Mouse (Mus musculus): ENCODE data around the gene Zfand2b. TPM values are rescaled to one million over a fixed set of nuclear protein-coding genes. Genes with fewer than 3 reads are reported as not detected.
A peak's percentile ranks its signal among the peaks of the same experiment; 100 is the strongest.

Zfand2b gene
- polyA plus RNA-seq, 1 experiment from 2014 or later, result 37.6 TPM

DNA sequence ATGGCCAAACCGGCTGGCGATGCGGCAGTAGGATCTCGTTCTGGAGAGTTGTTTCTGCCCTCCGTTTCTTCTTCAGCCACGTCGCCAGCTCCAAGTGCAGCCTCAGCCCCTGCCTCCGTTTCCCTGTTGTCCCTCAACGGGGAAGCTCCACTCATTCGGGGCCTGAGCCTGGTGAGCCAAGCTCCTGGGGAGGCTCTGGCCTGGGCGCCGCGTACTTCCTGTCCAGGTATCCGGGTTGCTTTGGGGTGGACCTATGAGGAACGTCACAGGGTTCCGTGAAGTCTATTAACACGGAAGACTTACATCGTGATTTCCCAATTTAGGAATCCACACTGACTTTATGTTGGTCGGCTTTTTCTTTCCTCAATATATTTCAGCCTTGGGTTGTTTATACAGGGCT, 24.0 kb downstream of the Zfand2b start:
- H3K36me3 ChIP-seq (ENCODE audit: control insufficient read depth, insufficient read depth, low read length), result peaks cover 44% of the 10 kb centered on the region
- H3K4me3 ChIP-seq (ENCODE audit: low read depth, low read length), result peak overlapping the region; percentile 77
- DNase-seq (ENCODE audit: low spot score) (peak; percentile 57), ATAC-seq (ENCODE audit: low read depth) (peak; percentile 34; the same call in 1 of the 2 replicates)
- WGBS, result under 1% methylated on average over 19 of the region's 19 CpGs
- peaks cover 17% of the 10 kb centered on the region for H3K4me1 ChIP-seq (ENCODE audit: control insufficient read depth, insufficient read depth, low read length)
- H3K9ac ChIP-seq (ENCODE audit: low read depth, low read length), result peak overlapping the region; percentile 90
- H3K9me3 ChIP-seq (ENCODE audit: control insufficient read depth, low read length), result no peaks in the 10 kb centered on the region
- peak overlapping the region; percentile 94 for H3K27ac ChIP-seq (replicated peaks; ENCODE audit: low read depth, low read length)
- no peaks in the 10 kb centered on the region for H3K27me3 ChIP-seq (replicated peaks; ENCODE audit: control insufficient read depth, insufficient read depth, low read length)
- peak overlapping the region; percentile 90 for H3K4me2 ChIP-seq (ENCODE audit: low read depth, low read length)

- Histone ChIP-seq H3K9ac (ENCODE audit: low read depth, low read length) (no peak overlapping the region), H3K9me3 (ENCODE audit: control insufficient read depth, low read length) (no peaks in the 10 kb centered on the region), H3K27me3 (replicated peaks; ENCODE audit: control insufficient read depth, insufficient read depth, low read length) (no peaks in the 10 kb centered on the region), H3K36me3 (ENCODE audit: control insufficient read depth, insufficient read depth, low read length) (peaks cover 40% of the 10 kb centered on the region), H3K4me1 (ENCODE audit: control insufficient read depth, insufficient read depth, low read length) (no peaks in the 10 kb centered on the region), H3K27ac (replicated peaks; ENCODE audit: low read depth, low read length) (no peak overlapping the region), H3K4me2 (ENCODE audit: low read depth, low read length) (no peak overlapping the region), H3K4me3 (ENCODE audit: low read depth, low read length) (no peak overlapping the region)
- no peak for ATAC-seq (ENCODE audit: low read depth)
- WGBS, result 72% methylated on average over 1 of the region's 1 CpGs
- no peak for DNase-seq (ENCODE audit: low spot score)
Observed at GRCm38 (mm10) chr1:75201236-75201635, 32.8 kb downstream of the Zfand2b start.

DNA sequence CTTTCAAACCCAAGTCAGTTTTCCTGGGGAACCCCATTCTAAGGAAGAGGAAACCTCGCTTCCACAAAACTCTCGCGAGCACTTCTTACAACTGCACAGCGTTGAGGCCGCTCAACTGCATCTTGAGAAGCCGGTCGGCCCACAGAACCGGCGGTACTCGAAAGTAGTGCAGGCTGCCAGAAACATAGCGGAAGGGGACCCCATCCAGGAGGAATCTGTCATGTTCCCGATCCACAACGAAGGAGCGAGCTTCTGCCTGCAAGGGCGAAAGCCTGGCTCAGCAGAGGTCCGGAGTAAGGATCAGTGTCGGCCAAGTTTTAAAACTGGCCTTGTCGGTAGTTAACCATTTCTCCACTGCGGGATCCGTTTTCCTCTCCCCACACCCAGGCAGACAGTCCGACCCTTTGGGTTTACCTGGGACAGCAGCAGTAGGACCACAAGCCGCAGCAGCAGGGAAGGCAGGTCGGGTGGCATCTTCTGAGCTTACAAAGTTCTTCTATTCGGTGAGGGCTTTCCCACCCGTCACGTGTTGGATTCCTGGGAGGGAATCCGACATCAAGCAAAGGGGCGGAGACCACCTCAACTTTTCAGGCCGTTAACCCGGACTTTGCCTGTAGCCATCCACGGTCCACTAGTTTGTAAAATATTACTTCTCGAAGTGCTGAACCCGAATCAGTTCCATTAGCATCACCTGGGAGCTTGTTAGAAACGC, 40.7 kb downstream of the Zfand2b start:
- Histone ChIP-seq H3K9ac (ENCODE audit: low read depth, low read length) (peak overlapping the region; percentile 76), H3K27me3 (replicated peaks; ENCODE audit: control insufficient read depth, insufficient read depth, low read length) (no peaks in the 10 kb centered on the region), H3K36me3 (ENCODE audit: control insufficient read depth, insufficient read depth, low read length) (peaks cover 20% of the 10 kb centered on the region), H3K4me1 (ENCODE audit: control insufficient read depth, insufficient read depth, low read length) (peaks cover 23% of the 10 kb centered on the region), H3K27ac (replicated peaks; ENCODE audit: low read depth, low read length) (peak overlapping the region; percentile 63), H3K4me3 (ENCODE audit: low read depth, low read length) (peak overlapping the region; percentile 53), H3K4me2 (ENCODE audit: low read depth, low read length) (peak overlapping the region; percentile 82), H3K9me3 (ENCODE audit: control insufficient read depth, low read length) (no peaks in the 10 kb centered on the region)
- DNase-seq (ENCODE audit: low spot score) (peak; percentile 74), ATAC-seq (ENCODE audit: low read depth) (no peak)
- WGBS, result 14% methylated on average over 34 of the region's 34 CpGs

- ATAC-seq (ENCODE audit: low read depth) (peak; percentile 95), DNase-seq (ENCODE audit: low spot score) (peak; percentile 97)
- Histone ChIP-seq H3K9me3 (ENCODE audit: control insufficient read depth, low read length) (no peaks in the 10 kb centered on the region), H3K4me1 (ENCODE audit: control insufficient read depth, insufficient read depth, low read length) (peaks cover 23% of the 10 kb centered on the region), H3K4me3 (ENCODE audit: low read depth, low read length) (peak within 1 kb of the TSS; percentile 80), H3K27ac (replicated peaks; ENCODE audit: low read depth, low read length) (no peak within 1 kb of the TSS), H3K36me3 (ENCODE audit: control insufficient read depth, insufficient read depth, low read length) (peaks cover 33% of the 10 kb centered on the region), H3K4me2 (ENCODE audit: low read depth, low read length) (peak within 1 kb of the TSS; percentile 82), H3K9ac (ENCODE audit: low read depth, low read length) (peak within 1 kb of the TSS; percentile 94), H3K27me3 (replicated peaks; ENCODE audit: control insufficient read depth, insufficient read depth, low read length) (no peaks in the 10 kb centered on the region)
- 6% methylated on average over 40 of the region's 42 CpGs for WGBS
Observed at GRCm38 (mm10) chr1:75210136-75211087, 42.0 kb downstream of the Zfand2b start, which contains the start of the genes Glb1l and Stk16. Gene Glb1l, minus strand, starts transcription at chr1:75210813. Gene Stk16, plus strand, starts transcription at chr1:75210838.

GRCm38 (mm10) chr1:75211141-75211708, 42.8 kb downstream of the Zfand2b start:
- peaks cover 23% of the 10 kb centered on the region for H3K4me1 ChIP-seq (ENCODE audit: control insufficient read depth, insufficient read depth, low read length)
- no peak overlapping the region for H3K27ac ChIP-seq (replicated peaks; ENCODE audit: low read depth, low read length)
- peak overlapping the region; percentile 80 for H3K4me3 ChIP-seq (ENCODE audit: low read depth, low read length)
- 15% methylated on average over 17 of the region's 17 CpGs for WGBS
- no peaks in the 10 kb centered on the region for H3K27me3 ChIP-seq (replicated peaks; ENCODE audit: control insufficient read depth, insufficient read depth, low read length)
- ATAC-seq (ENCODE audit: low read depth) (no peak), DNase-seq (ENCODE audit: low spot score) (no peak)
- H3K36me3 ChIP-seq (ENCODE audit: control insufficient read depth, insufficient read depth, low read length), result peaks cover 40% of the 10 kb centered on the region
- H3K9ac ChIP-seq (ENCODE audit: low read depth, low read length), result peak overlapping the region; percentile 94
- no peaks in the 10 kb centered on the region for H3K9me3 ChIP-seq (ENCODE audit: control insufficient read depth, low read length)
- H3K4me2 ChIP-seq (ENCODE audit: low read depth, low read length), result peak overlapping the region; percentile 82

GRCm38 (mm10) chr1:75212542-75212941, 44.1 kb downstream of the Zfand2b start:
- H3K4me3 ChIP-seq (ENCODE audit: low read depth, low read length), result no peak overlapping the region
- ATAC-seq (ENCODE audit: low read depth) (no peak), DNase-seq (ENCODE audit: low spot score) (no peak)
- H3K9me3 ChIP-seq (ENCODE audit: control insufficient read depth, low read length), result no peaks in the 10 kb centered on the region
- no peak overlapping the region for H3K9ac ChIP-seq (ENCODE audit: low read depth, low read length)
- peaks cover 11% of the 10 kb centered on the region for H3K27me3 ChIP-seq (replicated peaks; ENCODE audit: control insufficient read depth, insufficient read depth, low read length)
- H3K36me3 ChIP-seq (ENCODE audit: control insufficient read depth, insufficient read depth, low read length), result peaks cover 40% of the 10 kb centered on the region
- H3K4me1 ChIP-seq (ENCODE audit: control insufficient read depth, insufficient read depth, low read length), result peaks cover 23% of the 10 kb centered on the region
- H3K4me2 ChIP-seq (ENCODE audit: low read depth, low read length), result no peak overlapping the region
- H3K27ac ChIP-seq (replicated peaks; ENCODE audit: low read depth, low read length), result no peak overlapping the region
- 83% methylated on average over 4 of the region's 4 CpGs for WGBS

DNA sequence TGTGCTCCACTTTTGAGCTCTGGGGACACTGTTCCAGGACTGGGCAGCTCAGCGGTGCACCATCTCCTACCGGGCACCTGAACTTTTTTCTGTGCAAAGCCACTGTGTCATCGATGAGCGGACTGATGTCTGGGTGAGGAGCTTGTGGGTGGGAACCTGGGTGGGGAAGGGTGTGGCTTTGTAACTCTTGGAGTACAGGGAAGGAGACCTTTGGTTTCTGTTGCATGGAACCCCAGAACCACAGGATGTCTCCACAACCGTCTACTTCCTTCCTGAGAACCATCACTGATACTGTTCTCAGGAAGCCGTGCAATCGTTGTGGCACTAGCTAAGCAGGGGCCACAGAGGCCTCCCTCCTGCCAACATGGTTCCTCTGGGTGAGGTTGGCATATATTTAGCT, 44.6 kb downstream of the Zfand2b start:
- H3K27me3 ChIP-seq (replicated peaks; ENCODE audit: control insufficient read depth, insufficient read depth, low read length), result peaks cover 16% of the 10 kb centered on the region
- ATAC-seq (ENCODE audit: low read depth) (no peak), DNase-seq (ENCODE audit: low spot score) (no peak)
- H3K9ac ChIP-seq (ENCODE audit: low read depth, low read length), result no peak overlapping the region
- H3K27ac ChIP-seq (replicated peaks; ENCODE audit: low read depth, low read length), result no peak overlapping the region
- 88% methylated on average over 7 of the region's 7 CpGs for WGBS
- H3K4me1 ChIP-seq (ENCODE audit: control insufficient read depth, insufficient read depth, low read length), result peaks cover 24% of the 10 kb centered on the region
- H3K4me2 ChIP-seq (ENCODE audit: low read depth, low read length), result no peak overlapping the region
- no peaks in the 10 kb centered on the region for H3K9me3 ChIP-seq (ENCODE audit: control insufficient read depth, low read length)
- H3K4me3 ChIP-seq (ENCODE audit: low read depth, low read length), result no peak overlapping the region
- H3K36me3 ChIP-seq (ENCODE audit: control insufficient read depth, insufficient read depth, low read length), result peaks cover 40% of the 10 kb centered on the region

DNA sequence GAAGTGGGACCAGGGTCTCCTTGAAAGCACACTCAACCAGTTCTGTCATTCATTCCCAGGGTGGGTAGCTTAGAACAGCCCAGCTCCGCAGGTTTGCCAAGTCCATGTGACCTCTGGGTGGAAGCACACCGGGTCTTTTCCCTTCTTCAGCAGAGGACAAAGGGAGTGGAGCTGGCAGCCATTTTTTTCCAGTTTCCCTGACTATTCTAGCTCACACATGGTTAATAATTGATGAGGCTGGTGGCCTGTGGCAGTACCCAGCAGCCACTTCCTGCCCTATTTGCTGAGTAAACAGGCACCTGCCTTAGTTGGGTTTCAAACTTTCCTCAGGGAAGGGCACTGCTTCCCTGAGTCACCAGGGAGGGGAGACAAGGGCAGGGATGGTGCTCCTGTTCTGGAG, 46.0 kb downstream of the Zfand2b start:
- Histone ChIP-seq H3K4me2 (ENCODE audit: low read depth, low read length) (no peak overlapping the region), H3K27me3 (replicated peaks; ENCODE audit: control insufficient read depth, insufficient read depth, low read length) (peaks cover 30% of the 10 kb centered on the region), H3K36me3 (ENCODE audit: control insufficient read depth, insufficient read depth, low read length) (peaks cover 40% of the 10 kb centered on the region), H3K9ac (ENCODE audit: low read depth, low read length) (no peak overlapping the region), H3K27ac (replicated peaks; ENCODE audit: low read depth, low read length) (no peak overlapping the region), H3K9me3 (ENCODE audit: control insufficient read depth, low read length) (no peaks in the 10 kb centered on the region), H3K4me3 (ENCODE audit: low read depth, low read length) (no peak overlapping the region), H3K4me1 (ENCODE audit: control insufficient read depth, insufficient read depth, low read length) (peaks cover 23% of the 10 kb centered on the region)
- DNase-seq (ENCODE audit: low spot score), result no peak
- no peak for ATAC-seq (ENCODE audit: low read depth)
- 82% methylated on average over 2 of the region's 2 CpGs for WGBS

Data from embryonic facial prominence, embryonic 14.5 days (tissue).